Mouse (Mus musculus) stomach, adult 2 months (tissue): ENCODE results near the gene Olfr117. TPM values are rescaled to one million over a fixed set of nuclear protein-coding genes. Genes with fewer than 3 reads are reported as not detected.

Experiments
- polyA plus RNA-seq: library from polyadenylated mRNA; depleted of rRNA; stranded (reverse); fragments of >200 nt; gene quantifications from 2 replicates; pipeline ENCODE4 v1.2.3, GENCODE M21; 2012; rRNA removed

The Olfr117 gene
- polyA plus RNA-seq = not detected in 2 replicates

DNA sequence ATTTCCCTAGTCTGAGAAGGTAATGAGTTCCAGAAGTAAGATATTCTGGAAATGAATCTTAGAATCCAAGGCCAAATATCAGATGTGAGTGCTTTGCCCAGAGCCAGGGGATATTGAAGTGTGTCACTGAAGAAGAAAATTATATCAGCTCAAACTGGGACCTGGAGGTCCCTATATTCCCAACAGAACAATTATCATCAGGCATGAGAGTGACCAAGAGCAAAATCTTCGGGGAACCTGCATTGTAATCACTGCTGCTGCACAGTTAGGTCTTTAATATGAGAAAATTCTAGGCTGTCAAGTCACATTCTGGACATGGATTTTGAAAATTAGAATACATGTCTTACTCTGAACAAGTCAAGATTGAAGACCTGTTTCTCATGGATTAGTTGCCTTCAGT is at the start of gene Olfr117:
TSS of gene Olfr117 (minus strand) at position 101 of the 400 bp plus-strand sequence.

DNA sequence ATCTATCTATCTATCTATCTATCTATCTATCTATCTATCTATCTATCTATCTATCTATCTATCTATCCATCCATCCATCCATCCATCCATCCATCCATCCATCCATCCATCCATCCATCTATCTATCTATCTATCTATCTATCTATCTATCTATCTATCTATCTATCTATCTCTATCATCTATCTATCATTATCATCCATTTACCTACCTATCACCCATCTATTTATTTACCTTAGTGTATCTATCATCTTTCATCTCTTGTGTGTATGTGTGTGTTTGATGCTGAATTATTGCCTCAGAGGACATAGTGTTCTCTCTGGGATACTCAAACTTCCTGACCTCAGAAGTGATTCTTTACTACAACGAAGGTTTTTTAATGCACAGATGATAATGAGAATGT is 32.7 kb upstream of the Olfr117 start, which contains the start of gene Olfr119:
TSS of gene Olfr119 (plus strand) at position 301 of the 400 bp plus-strand sequence.

DNA sequence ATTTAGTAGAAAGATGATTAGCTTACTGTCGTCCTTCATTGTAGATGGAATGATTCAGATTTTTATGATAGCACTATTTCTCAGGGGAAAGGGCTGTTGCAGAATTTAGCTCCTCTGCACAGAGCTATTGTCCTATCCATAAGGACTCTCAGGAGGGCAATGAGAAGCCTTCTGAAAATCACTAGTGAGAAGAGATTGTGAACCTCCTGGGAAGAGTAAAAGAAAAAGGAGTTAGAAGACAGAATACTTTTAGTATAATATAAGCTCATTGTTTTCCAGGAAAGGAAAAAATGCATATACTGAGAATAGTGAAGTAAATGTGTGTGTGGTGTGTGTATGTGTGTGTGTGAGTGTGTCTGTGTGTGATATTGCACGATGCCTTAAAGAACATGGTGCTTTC is 3.1 kb upstream of the Olfr117 start, which contains the start of gene Olfr118:
TSS of gene Olfr118 (plus strand) at position 301 of the 400 bp plus-strand sequence.

DNA sequence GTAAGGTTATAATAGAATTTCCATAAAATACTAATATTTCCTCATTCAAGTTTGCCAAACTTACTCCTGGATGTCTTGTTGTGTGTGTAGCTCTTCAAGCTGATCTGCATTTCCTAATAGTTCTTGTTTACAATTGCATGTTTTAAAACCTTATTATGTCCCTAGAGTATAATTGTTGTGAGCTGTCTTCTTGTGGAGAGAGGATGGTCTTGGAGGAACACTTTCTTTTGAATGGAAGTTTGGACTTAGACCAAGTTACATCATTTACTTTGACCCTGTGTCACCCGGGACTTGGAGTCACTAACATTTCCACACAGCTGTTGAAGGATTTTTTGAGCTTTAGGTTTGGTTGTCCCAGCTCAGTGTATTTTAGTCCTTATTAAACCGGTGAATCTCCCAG is 36.6 kb downstream of the Olfr117 start, which contains the start of the genes Olfr115 and Olfr116:
TSS of gene Olfr115 (minus strand) at position 101 of the 400 bp plus-strand sequence.
TSS of gene Olfr116 (minus strand) at position 191 of the 400 bp plus-strand sequence.

Other genes starting within 250 kb of the Olfr117 start
- not detected in 2 replicates for gene Olfr108, start 218.3 kb downstream of the Olfr117 start, polyA plus RNA-seq
- gene Olfr109, start 204.9 kb downstream of the Olfr117 start, polyA plus RNA-seq = not detected in 2 replicates
- 0.05 TPM in 1 of 2 replicates, not detected in the other for gene H2-M2, start 180.2 kb downstream of the Olfr117 start, polyA plus RNA-seq
- gene Olfr110, start 171.3 kb downstream of the Olfr117 start, polyA plus RNA-seq = not detected in 2 replicates
- 0.03 TPM in 1 of 2 replicates, not detected in the other for gene Olfr111, start 155.8 kb downstream of the Olfr117 start, polyA plus RNA-seq
- not detected in 2 replicates for gene Olfr112, start 94.3 kb downstream of the Olfr117 start, polyA plus RNA-seq
- gene Olfr113, start 86.1 kb downstream of the Olfr117 start, polyA plus RNA-seq = not detected in 2 replicates
- not detected in 2 replicates for gene Olfr114, start 71.0 kb downstream of the Olfr117 start, polyA plus RNA-seq
- not detected in 2 replicates for gene Olfr115, start 36.7 kb downstream of the Olfr117 start, polyA plus RNA-seq
- gene Olfr116, start 36.6 kb downstream of the Olfr117 start, polyA plus RNA-seq = not detected in 2 replicates
- not detected in 2 replicates for gene Olfr118, start 3.2 kb upstream of the Olfr117 start, polyA plus RNA-seq
- gene Olfr119, start 32.8 kb upstream of the Olfr117 start, polyA plus RNA-seq = not detected in 2 replicates
- not detected in 2 replicates for gene Olfr120, start 58.0 kb upstream of the Olfr117 start, polyA plus RNA-seq
- not detected in 2 replicates for gene Olfr121, start 85.1 kb upstream of the Olfr117 start, polyA plus RNA-seq
- gene Olfr122, start 104.8 kb upstream of the Olfr117 start, polyA plus RNA-seq = not detected in 2 replicates
- gene Olfr123, start 129.7 kb upstream of the Olfr117 start, polyA plus RNA-seq = not detected in 2 replicates
- gene Olfr124, start 136.1 kb upstream of the Olfr117 start, polyA plus RNA-seq = not detected in 2 replicates
- gene Olfr125, start 169.2 kb upstream of the Olfr117 start, polyA plus RNA-seq = not detected in 2 replicates
- not detected in 2 replicates for gene Olfr126, start 183.7 kb upstream of the Olfr117 start, polyA plus RNA-seq
- not detected in 2 replicates for gene Olfr127, start 236.7 kb upstream of the Olfr117 start, polyA plus RNA-seq